Mouse (Mus musculus): ENCODE data around the gene Hist1h2bj.
"Not testable (repeated sequence)": the region's sequence is repeated elsewhere in the genome, so short reads cannot be mapped to it uniquely, and the experiment has no call there.

Gene Hist1h2bj

DNA sequence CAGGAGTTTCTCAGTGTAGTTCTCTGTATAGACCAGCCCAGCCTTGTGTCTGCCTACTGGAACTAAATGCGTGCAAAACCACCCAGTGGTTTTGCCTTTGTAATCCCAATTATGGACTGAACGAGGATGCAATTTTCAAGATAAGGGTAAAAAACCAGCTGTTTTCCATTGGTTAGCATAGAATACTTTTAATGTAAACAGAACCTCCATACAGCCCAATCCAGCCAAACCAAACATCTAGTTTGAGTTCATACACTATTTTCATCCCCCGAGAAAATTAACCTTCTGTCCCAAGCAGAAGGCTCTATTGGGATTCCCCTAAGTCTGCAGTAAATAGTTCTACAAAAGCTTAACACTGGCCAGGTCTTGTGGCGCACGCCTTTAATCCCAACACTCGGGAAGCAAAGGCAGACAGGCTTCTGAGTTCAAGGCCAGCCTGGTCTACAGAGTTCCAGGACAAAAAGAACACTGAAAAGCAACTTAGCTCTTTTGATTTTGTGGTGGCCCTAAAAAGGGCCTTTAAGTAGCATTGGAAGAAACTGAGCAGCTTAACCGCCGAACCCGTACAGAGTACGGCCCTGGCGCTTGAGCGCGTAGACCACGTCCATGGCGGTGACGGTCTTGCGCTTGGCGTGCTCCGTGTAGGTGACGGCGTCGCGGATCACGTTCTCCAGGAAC is 2.4 kb upstream of the Hist1h2bj start:
- peak; percentile 83 for DNase-seq (ENCODE audit: low spot score)

DNA sequence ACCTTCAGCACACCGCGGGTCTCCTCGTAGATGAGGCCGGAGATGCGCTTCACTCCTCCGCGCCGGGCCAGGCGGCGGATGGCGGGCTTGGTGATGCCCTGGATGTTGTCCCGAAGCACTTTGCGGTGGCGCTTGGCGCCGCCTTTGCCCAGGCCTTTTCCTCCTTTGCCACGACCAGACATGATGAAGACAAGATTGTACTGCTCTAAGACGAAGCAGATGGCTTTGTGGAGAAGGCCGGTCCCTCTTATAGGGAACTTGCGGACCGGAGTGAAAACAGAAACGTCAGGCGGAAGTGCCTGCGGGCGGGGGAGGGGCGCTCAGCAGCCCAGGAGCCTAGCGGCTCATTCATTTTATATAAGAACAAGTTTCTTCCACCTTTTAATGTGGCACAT is 1.9 kb upstream of the Hist1h2bj start, which contains the start of gene Hist1h4i:
TSS of gene Hist1h4i (minus strand) at position 221 of the 395 bp plus-strand sequence.
- peak; percentile 96 for DNase-seq (ENCODE audit: low spot score)

DNA sequence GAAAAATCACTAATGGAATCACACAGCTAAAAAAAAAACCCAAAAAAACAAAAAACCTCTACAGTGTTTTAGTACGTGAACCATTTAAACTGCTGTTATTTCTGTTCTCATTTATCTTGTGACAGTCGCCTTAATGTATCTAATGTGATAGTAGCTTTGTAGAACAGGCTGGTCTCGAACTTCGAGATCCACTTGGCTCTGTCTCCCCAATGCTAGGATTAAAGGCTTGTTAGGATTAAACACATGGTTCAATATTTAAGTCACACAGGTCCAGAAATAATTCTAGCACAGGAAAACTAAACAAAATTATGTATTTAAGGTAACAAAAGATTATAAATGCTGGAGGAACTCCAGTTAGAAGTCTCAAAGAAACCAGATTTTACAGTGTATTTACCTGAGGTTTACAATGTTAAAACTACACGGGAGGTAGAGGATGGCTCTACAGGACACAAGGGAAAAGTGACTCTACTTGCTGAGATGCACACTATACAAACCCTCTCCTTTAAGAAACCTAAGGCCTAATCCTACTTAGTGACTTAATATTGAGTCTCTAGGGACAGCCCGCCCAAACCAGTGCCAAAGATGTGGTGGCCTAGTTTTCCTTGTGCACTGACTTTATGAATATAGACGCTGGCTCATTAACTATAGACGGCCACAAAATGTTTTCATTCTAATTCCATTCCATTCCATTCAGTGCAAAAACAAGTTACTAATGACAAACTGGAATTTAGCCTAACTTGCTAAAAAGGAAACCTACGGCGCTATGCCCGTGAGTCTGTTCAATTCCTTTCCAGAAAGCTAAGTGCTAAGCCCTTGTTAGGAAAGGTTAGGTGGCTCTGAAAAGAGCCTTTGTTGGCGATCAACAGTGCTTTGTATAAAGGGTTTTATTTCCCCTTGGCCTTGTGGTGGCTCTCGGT is 1.1 kb upstream of the Hist1h2bj start:
- peak; percentile 56 for DNase-seq (ENCODE audit: low spot score)

DNA sequence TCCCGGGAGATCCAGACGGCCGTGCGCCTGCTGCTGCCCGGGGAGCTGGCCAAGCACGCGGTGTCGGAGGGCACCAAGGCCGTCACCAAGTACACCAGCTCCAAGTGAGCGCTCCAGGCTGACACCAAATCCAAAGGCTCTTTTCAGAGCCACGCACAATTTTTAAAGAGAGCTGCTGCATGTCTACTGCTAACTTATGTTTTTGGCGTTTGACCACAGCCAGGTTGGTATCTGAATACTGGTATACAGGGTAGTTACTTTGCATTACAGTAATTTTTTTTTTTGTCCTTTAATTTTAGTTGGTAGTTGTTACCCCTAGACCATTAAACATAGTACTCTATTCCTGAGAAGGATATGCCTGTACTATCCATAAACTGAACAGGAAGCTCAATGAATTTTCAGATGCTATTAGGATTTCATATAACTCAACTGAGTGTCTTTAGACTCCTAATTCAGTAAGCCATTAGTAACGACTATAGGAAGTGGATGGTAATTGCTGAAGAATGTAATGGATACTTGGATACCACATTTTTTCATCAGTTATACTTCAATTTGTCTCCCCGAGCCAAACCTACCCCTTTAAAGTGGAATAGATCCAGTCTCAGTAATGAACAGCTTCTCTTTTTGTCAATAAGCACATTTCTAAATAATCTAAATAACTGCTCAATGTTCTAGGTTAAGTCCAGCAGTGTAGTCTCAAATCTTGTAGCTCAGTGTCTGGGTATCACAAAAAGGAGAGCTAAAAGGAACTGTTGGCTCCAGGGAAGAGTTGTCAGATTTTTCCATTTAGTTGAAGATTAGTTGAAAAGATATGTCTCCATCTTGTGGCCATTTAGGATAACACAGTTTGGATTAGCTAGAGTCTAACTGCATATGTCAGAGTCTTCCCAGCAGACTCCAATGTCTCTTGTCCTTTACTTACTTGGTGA is 753 bp downstream of the Hist1h2bj start:
- no peak for DNase-seq (ENCODE audit: low spot score)

DNA sequence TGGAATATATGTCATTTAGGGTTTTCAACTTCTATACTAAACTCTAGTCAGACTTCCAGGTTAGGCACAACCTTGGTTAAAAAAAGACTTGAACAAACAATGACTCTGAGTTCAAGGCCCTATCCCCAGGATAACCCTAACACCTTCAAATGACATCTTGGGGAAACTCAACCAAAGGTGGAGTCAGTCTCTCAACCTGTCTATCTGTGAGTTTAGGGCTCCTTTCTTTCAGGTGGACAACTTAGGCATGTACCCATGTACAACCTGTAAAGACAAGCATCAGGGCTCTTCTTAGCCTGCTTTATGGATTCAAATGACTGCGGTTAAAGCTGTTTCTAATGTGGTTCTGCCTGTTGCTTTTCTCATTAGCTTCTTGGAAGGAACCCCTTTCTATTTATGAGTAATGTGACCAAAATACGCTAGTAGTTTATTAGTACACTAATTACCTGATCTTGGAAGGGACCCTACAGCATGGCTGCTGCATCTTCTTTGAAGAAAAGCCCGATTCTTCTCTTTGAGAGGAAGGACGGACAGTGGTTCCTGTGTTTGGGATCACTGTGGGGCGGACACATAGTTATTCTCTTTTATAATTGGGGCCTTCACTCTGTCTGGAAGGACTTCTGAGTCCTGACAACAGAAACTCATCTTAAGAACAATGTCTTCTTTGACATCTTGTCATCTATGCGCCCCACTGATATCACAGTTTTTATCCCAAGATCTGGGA is 1.6 kb downstream of the Hist1h2bj start:
- no peak for DNase-seq (ENCODE audit: low spot score)

DNA sequence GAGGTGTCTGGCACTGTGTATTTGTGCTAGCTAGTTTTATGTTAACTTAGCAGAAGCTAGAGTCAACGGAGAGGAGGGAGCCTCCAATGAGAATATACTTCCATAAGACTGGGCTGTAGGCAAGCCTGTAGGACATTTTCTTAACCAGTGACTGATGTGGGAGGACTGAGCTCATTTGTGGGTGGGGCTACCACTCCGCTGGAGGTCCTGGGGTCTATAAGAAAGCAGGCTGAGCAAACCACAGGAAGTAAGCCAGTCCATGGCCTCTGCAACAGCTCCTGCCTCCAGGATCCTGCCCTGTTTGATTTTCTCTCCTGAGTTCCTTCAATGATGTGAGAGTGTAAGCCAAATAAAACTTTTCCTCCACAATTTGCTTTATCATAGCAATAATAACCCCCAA is 2.3 kb downstream of the Hist1h2bj start:
- no peak for DNase-seq (ENCODE audit: low spot score)

DNA sequence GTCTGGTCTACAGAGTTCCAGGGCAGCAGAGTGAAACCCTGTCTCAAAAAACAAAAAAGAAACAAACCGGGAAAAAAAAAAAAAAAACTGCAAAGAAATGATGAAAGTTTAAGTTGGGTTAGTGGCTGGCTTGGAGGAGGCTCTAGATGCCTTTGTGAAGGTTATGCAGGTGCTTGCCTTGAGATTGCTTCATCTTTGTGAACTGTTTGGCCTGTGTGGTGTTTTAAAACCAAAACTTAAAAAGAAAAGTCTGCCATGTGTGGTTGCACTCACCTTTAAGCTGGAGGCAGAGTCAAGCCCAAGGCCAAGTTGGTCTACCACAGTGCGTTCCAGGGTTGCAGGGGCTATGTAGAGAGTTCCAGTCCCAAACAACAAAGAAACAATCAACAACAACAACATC is 6.0 kb downstream of the Hist1h2bj start:
- DNase-seq (ENCODE audit: low spot score) = no peak

DNA sequence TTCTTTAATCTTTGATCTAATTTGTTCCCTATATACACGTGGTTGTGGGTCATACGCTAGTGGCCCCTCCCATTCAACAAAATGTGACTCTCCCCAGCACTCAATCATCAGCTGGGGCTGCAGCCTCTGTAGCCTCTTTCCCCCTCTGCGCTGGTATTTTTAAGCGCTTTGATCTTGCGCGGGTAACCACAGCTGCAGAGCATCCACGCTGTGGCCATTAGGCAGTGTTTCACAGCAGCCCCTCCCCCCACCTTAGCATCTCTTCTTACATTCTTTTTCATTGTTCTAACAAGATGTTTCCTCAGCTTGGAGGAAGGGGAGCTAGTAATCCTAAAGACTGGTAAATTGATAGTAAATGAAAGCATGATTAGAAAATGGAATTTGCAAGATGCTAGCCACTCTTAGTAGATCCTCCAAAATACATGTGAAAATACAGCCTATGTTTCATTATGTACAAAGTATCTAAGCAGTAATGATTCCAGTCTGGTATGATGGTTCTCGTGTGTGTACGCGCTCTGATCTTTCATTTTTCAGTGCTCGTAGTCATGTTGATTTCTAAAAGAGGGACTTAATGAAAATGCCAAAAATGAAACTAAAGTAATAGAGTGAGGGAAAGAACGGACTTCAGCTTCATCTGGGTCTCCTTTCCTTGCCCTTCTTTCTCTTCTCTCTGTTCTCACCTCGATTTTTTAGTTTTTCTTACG is 6.9 kb downstream of the Hist1h2bj start:
- no peak for DNase-seq (ENCODE audit: low spot score)

DNA sequence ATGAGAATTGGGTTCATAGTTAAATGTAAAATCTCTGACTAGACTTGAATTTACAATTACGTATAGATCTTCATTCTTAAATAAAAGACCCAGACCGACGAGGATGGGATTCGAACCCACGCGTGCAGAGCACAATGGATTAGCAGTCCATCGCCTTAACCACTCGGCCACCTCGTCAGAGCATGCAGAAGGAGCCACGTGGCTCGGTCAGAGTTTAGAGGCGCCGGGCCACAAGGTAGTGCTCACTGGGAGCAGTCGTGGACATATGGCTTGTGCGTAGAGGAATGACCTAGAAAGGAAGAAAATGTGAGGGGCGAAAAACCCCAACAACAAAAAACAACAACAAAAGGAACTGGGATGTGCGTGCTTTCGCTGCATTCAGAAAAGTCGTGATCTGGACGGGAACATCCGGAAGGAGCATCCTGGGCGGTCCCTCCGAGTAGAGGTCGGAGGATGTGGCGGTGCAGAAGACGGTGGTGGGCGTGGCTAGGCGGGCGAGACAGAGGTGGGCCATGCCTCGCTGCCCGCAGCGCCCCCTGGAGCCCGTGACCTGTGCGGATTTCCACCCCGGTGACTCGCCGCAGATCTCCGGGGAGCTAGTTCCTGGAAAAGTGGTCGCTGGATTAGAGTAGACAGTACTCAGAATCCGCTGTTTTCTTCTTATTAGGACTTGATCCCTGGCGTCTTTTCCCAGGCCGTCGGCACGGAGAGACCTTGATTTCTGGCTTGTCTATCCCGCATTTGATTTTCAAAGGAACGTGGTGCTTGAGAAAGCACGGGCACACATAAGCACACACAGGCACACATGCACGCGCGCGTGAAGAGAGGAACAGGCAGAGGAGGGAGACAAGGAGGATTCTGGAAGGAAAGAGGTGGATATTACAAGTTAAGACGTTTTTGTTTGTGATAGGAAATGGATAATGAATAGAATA is 7.8 kb downstream of the Hist1h2bj start:
- DNase-seq (ENCODE audit: low spot score) = peak; percentile 97

DNA sequence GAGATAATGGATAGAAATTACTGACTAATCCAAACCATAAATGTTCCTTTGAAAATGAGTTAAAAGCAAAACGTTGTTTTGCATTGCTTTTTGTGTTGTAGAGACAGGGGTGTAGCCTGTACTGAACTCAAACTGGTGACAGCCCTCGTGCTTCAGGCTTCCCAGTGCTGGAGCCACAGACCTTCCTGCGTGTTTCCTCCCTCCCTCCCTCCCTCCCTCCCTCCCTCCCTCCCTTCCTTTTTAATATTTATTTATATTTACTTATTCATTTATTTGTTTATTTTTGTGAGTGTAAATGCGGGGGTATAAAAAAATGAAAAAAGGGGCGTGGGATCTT is 8.5 kb downstream of the Hist1h2bj start:
- DNase-seq (ENCODE audit: low spot score) = no peak

DNA sequence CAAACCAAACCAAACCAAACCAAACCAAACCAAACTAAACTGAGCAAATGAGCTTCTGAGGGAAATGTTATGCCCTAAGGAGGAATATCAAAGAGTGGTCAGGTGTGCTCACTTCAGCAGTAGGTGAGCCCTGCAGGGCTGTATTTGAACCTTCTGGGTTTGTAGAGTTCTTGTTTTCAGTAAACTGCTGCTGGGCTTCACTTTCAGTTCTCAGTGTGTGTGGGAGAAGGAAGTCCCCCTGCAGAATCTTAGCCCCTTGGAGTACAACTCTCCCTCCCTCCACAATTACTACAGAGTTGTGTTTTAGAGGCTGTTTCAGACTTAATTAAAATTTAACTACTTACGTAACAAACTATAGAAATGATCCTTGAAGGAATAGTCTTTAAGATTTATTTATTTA is 10.7 kb downstream of the Hist1h2bj start:
- DNase-seq (ENCODE audit: low spot score) = no peak

DNA sequence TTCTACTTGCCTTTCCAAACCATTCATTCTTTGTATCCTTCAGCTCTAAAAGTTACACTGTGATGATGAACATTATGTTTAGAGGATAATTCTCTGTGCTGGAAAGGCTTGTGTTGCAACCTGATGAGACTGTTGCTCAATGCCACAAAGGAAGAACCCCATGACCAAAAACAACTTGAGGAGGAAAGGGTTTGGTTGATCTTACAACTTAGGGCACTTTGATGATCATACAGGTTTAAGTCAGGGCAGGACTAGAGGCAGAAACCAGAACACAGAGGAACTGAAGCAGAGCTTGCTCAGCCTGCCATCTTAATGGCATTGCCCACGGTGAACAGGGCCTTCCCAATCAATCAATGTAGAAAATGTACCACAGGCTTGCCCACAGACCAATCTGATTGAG is 18.4 kb downstream of the Hist1h2bj start:
- no peak for DNase-seq (ENCODE audit: low spot score)

DNA sequence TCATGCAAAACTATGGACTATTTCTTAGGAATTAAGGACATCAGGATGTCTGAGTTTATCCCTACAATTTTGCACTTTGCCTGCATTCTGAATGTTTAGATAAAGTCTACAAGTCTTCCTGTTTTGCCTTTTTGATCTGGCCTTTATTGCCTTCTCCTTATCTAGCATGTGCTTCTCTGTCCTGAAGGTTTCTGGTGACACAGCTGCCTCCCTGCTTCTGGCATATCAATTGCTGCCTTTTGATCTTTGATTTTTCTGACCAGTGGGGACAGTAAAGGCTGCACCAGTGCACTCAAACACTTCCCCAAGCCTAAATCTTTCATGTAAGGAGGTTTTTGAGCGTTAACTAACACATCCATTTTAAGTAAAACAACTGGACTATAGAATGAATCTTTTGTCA is 20.5 kb downstream of the Hist1h2bj start:
- no peak for DNase-seq (ENCODE audit: low spot score)

DNA sequence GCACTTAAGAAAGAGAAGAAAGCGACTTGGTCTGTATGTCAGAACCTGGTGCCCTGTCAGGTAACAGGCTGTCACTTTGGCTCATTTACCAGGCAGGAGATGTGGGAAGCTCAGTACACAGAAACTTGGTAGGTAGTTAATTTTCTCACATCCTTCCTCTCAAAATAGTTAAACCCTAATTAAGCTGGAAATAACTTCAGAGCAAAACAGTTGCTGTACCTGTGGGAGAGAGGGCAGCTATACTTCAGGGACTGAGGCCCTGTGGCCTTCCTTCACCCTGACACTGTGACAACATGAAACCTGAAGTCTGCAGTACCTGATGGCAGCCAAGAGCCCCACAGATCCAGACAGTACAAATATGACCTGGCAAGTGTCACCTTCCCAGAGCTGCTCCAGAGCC is 41.1 kb downstream of the Hist1h2bj start, which contains the start of gene Vmn1r188:
TSS of gene Vmn1r188 (plus strand) at position 301 of the 400 bp plus-strand sequence.
- DNase-seq (ENCODE audit: low spot score) = not testable (repeated sequence)

Measured in yolk sac, embryonic 10.5 days (tissue).